Mouse (Mus musculus) T-helper 2 cell (primary cell): ENCODE measurements around the gene Mrpl4.

Experiments used
- in situ Hi-C: fragments of 300-600 bp; cut with MboI, MseI; formaldehyde crosslinking; loops from one replicate; pipeline ENCODE4 v1.15.1; 2025; ENCODE audit warnings: high pct_unique_total_duplicates

Mrpl4 gene

GRCm38 (mm10) chr9:21036161-21036560 lies 33.6 kb downstream of the Mrpl4 start:
- in situ Hi-C loops: loop anchor here (10.0 kb wide), 1 partner anchor 1189 kb away; the partner anchor contains the start of gene Zfp809

DNA sequence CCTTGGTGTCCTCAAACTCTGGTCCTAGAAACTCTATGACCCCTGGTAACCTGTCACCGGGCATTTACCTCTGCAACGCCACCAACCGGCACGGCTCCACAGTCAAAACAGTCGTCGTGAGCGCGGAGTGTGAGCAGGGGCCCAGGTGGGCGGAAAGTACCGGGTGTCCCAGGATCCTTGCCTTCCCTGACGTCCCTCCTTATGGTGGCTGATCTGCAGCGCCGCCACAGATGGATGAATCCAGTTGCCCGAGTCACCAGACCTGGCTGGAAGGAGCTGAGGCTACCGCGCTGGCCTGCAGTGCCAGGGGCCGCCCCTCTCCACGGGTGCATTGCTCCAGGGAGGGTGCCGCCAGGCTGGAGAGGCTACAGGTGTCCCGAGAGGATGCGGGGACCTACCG lies 34.1 kb downstream of the Mrpl4 start:
- in situ Hi-C loops: loop anchor here (10.0 kb wide), 1 partner anchor 1188 kb away; the partner anchor contains the start of gene Zfp809

DNA sequence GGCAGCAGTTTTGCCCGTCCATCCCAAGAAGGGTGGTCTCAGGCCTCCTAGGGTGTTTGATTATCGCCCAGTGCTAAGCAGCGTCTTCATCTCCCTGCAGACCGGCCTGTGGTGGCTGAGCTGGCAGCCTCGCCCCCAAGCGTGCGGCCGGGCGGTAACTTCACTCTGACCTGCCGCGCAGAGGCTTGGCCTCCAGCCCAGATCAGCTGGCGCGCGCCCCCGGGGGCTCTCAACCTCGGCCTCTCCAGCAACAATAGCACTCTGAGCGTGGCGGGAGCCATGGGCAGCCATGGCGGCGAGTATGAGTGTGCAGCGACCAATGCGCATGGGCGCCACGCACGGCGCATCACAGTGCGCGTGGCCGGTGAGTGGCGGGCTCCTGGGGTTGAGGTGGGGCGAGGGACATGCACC lies 34.9 kb downstream of the Mrpl4 start:
- in situ Hi-C loops: loop anchor here (10.0 kb wide), 1 partner anchor 1187 kb away; the partner anchor contains the start of gene Zfp809

DNA sequence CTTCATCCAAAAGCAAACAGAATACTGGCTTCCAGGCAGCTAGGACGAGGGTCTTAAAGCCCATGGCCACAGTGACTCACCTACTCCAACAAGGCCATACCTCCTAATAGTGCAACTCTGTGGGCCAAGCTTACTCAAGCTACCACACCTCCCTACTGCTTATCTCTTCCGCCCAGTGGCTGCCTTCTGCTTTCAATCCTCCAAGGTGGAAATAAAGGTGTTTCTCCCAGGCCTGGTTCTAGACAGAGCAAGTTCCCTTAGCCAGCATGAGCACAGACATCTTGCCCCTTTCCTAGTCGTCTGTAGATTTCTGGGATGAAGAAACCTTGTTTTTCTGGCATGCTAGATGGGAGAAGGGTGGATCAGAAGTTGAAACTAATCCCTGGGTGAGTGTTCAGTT lies 37.2 kb downstream of the Mrpl4 start:
- in situ Hi-C loops: loop anchor here (5.0 to 10.0 kb wide), 2 partner anchors 78 to 1185 kb away; partner anchors contain the start of gene Zfp809

GRCm38 (mm10) chr9:21041308-21041707 lies 38.8 kb downstream of the Mrpl4 start:
- in situ Hi-C loops: loop anchor here (5.0 kb wide), 1 partner anchor 76 kb away; no protein-coding TSS in a partner anchor

GRCm38 (mm10) chr9:21043563-21043962 lies 41.0 kb downstream of the Mrpl4 start:
- in situ Hi-C loops: loop anchor here (5.0 kb wide), 1 partner anchor 74 kb away; no protein-coding TSS in a partner anchor

- in situ Hi-C loops: loop anchor here (5.0 kb wide), 1 partner anchor 73 kb away; no protein-coding TSS in a partner anchor
Measured at GRCm38 (mm10) chr9:21044785-21045184, 42.2 kb downstream of the Mrpl4 start.

GRCm38 (mm10) chr9:21045235-21045634 lies 42.7 kb downstream of the Mrpl4 start:
- in situ Hi-C loops: no loop called here

GRCm38 (mm10) chr9:21051578-21051977 lies 49.0 kb downstream of the Mrpl4 start:
- in situ Hi-C loops: no loop called here
